Mouse (Mus musculus): ENCODE data around the gene Cdkl3.

DNA sequence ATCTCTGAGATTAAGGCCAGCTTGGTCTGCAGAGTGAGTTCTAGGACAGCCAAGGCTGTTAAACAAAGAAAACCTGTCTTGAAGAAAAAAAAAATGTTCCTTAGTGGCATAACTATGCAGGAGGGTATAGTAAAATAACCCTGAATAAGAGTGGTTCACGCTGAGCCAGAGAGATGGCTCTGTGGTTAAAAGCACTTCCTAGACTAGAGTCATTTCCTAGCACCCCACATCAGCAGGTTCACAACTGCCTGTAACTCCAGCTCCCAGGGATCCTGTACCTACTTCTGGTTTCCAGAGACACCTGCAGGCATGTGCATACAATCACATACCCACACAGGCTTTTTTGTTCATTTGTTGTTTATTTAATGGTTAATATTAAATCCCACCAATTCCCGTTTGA is 1.6 kb downstream of the Cdkl3 start:
- TF ChIP-seq CTCF (IDR thresholded peaks at IDR 0.05; ENCODE audit: low read depth), result no peak
- no peak for TF ChIP-seq EP300 (IDR thresholded peaks at IDR 0.05; ENCODE audit: low read depth)

Data from liver, embryonic 14.5 days (tissue).